ENCODE assay signal across 8 mouse cellular contexts in genomic region chr1:74397268-74397918, GRCm38 (mm10). TPM values are rescaled to one million over a fixed set of nuclear protein-coding genes. Genes with fewer than 3 reads are reported as not detected.
A peak's percentile ranks its signal among the peaks of the same experiment; 100 is the strongest.
DNase-seq lines count a peak whose midpoint lies in the region; ATAC-seq lines count a peak whose summit lies in the region.

No protein-coding gene starts in this region.

- under 1% methylated on average over 39 of the region's 41 CpGs for WGBS in hindbrain, embryonic 14.5 days

- no peaks in the 10 kb centered on the region for H3K27me3 ChIP-seq in hindbrain, embryonic 14.5 days (ENCODE audit: control insufficient read depth, insufficient read depth, low read length)

- H3K36me3 ChIP-seq in hindbrain, embryonic 14.5 days (replicated peaks; ENCODE audit: control insufficient read depth, insufficient read depth): peaks cover 12% of the 10 kb centered on the region; the same call in 1 of the 2 replicates

- ATAC-seq in hindbrain, embryonic 14.5 days (ENCODE audit: low FRiP score): peak; percentile 90

- peaks cover 8% of the 10 kb centered on the region for H3K4me1 ChIP-seq in hindbrain, embryonic 14.5 days (replicated peaks; ENCODE audit: control insufficient read depth, insufficient read depth, low read length)

- DNase-seq in NIH3T3 (ENCODE audit: low read depth): peak; percentile 100
- DNase-seq in cerebellum, postnatal 14 days: peak; percentile 94 to 95
- peak; percentile 81 to 84 for DNase-seq in frontal cortex, postnatal 14 days (ENCODE audit: low spot score in 2 of 2)
- DNase-seq in hindbrain, embryonic 14.5 days (ENCODE audit: low spot score): peak; percentile 81
- peak; percentile 88 to 93 for DNase-seq in layer of hippocampus, postnatal 36 days
- peak; percentile 99 for DNase-seq in lung, postnatal 36 days
- DNase-seq in retina, postnatal 1 day: peak; percentile 98
- DNase-seq in urinary bladder, adult 18-20 months (ENCODE audit: low spot score in 2 of 2): peak; percentile 97 to 99

- H3K4me3 ChIP-seq in hindbrain, embryonic 14.5 days (replicated peaks; ENCODE audit: low read length): peak overlapping the region; percentile 42

- no peaks in the 10 kb centered on the region for H3K9me3 ChIP-seq in hindbrain, embryonic 14.5 days (ENCODE audit: control insufficient read depth, low read length)

- H3K27ac ChIP-seq in hindbrain, embryonic 14.5 days: peak overlapping the region; percentile 47; the same call in 1 of the 2 replicates

- peak overlapping the region; percentile 60 for H3K9ac ChIP-seq in hindbrain, embryonic 14.5 days

- H3K4me2 ChIP-seq in hindbrain, embryonic 14.5 days (replicated peaks): peak overlapping the region; percentile 86

RNA-seq across cellular contexts. Expression of gene Ctdsp1, which starts 6.1 kb away (rescaled TPM):
- polyA plus RNA-seq in hindbrain, embryonic 14.5 days (2014; fragmentation: Nextera tagmentation; extraction: Ambion mirVana): 20.3 and 20.8 TPM in 2 replicates
- 10 to 100 TPM; 25.9 to 28.4 TPM for total RNA-seq in layer of hippocampus, postnatal 36 days (2021)

RNA-seq across cellular contexts. Expression of gene Vil1, which starts 11.8 kb away (rescaled TPM):
- 0.16 and 0.34 TPM in 2 replicates for polyA plus RNA-seq in hindbrain, embryonic 14.5 days (2014; fragmentation: Nextera tagmentation; extraction: Ambion mirVana)
- total RNA-seq in layer of hippocampus, postnatal 36 days (2021): under 1 TPM; 0.10 to 0.33 TPM

RNA-seq across cellular contexts. Expression of gene Slc11a1, which starts 22.4 kb away (rescaled TPM):
- 2.7 and 2.9 TPM in 2 replicates for polyA plus RNA-seq in hindbrain, embryonic 14.5 days (2014; fragmentation: Nextera tagmentation; extraction: Ambion mirVana)
- total RNA-seq in layer of hippocampus, postnatal 36 days (2021): 1 to 10 TPM; 2.6 to 3.6 TPM

RNA-seq across cellular contexts. Expression of gene Catip, which starts 35.5 kb away (rescaled TPM):
- polyA plus RNA-seq in hindbrain, embryonic 14.5 days (2014; fragmentation: Nextera tagmentation; extraction: Ambion mirVana): 1.2 and 1.7 TPM in 2 replicates
- total RNA-seq in layer of hippocampus, postnatal 36 days (2021): 1 to 10 TPM; 1.0 to 1.2 TPM

Comparison
In these comparisons a context has a peak if more than half of its experiments do, and no peak if none do; other contexts are left out.
1. Peak in every context shown above with its lines: DNase-seq, ATAC-seq, H3K4me3 ChIP-seq and H3K27ac ChIP-seq.